Mouse (Mus musculus) small intestine, adult 2 months (tissue): ENCODE measurements around the gene Tex44.

Experiments used
- CTCF ChIP-seq: fragments of 200-500 bp; IDR thresholded peaks from 2 replicates; pipeline ENCODE4 v1.5.1; 2012; ENCODE audit warnings: low read depth, mild to moderate bottlenecking, control low read depth, inconsistent platforms, low read length, moderate library complexity, mixed read lengths; ENCODE audit not compliant: insufficient replicate concordance, insufficient read length; ENCODE audit errors: extremely low read depth
- POLR2A ChIP-seq: fragments of 200-500 bp; IDR thresholded peaks from 2 replicates; pipeline ENCODE4 v1.6.1; 2012; ENCODE audit warnings: low read depth, mild to moderate bottlenecking, control low read depth, inconsistent platforms, low read length, moderate library complexity

- TF ChIP-seq POLR2A (no peak), CTCF (no peak)
These were observed 28.5 kb upstream of the Tex44 start for GRCm38 (mm10) chr1:86397621-86398020.
